Comparison of ENCODE assay signal across 12 mouse cellular contexts in genomic region chr12:107808158-107808715, GRCm38 (mm10).
DNase-seq lines count a peak whose midpoint lies in the region; ATAC-seq and TF ChIP-seq lines count a peak whose summit lies in the region.
"Had no signal": no experiment of that assay in that cellular context is flagged by ENCODE, and none has a peak within 500 bp of the region (broad histone marks: within the 10 kb centered on the region; RNA-seq: fewer than 3 reads in every experiment).

No protein-coding gene starts in this region.

- no peak for TF ChIP-seq CTCF in brain, embryonic 14.5 days (IDR thresholded peaks at IDR 0.05; ENCODE audit: borderline replicate concordance, extremely low read depth, insufficient read depth, insufficient read length)

- no peaks in the 10 kb centered on the region for H3K9me3 ChIP-seq in heart, embryonic 10.5 days
- no peaks in the 10 kb centered on the region for H3K9me3 ChIP-seq in forebrain, embryonic 11.5 days (ENCODE audit: control insufficient read depth, low read length)
- H3K9me3 ChIP-seq in limb, embryonic 12.5 days = no peaks in the 10 kb centered on the region
- no peaks in the 10 kb centered on the region for H3K9me3 ChIP-seq in liver, embryonic 11.5 days (ENCODE audit: control insufficient read depth, low read length)
- H3K9me3 ChIP-seq: hindbrain, embryonic 13.5 days had no signal

- H3K4me3 ChIP-seq in heart, embryonic 10.5 days = no peak overlapping the region
- no peak overlapping the region for H3K4me3 ChIP-seq in forebrain, embryonic 11.5 days (ENCODE audit: low read depth, low read length)
- no peak overlapping the region for H3K4me3 ChIP-seq in limb, embryonic 12.5 days (replicated peaks)
- H3K4me3 ChIP-seq in liver, embryonic 11.5 days (ENCODE audit: low read depth, low read length) = no peak overlapping the region
- H3K4me3 ChIP-seq: hindbrain, embryonic 13.5 days had no signal

- WGBS in heart, embryonic 10.5 days = 37% methylated on average over 9 of the region's 9 CpGs
- 36% methylated on average over 9 of the region's 9 CpGs for WGBS in forebrain, embryonic 11.5 days
- 20% methylated on average over 9 of the region's 9 CpGs for WGBS in limb, embryonic 12.5 days
- WGBS in liver, embryonic 11.5 days = 34% methylated on average over 9 of the region's 9 CpGs

- H3K27ac ChIP-seq in heart, embryonic 10.5 days = peak overlapping the region; percentile 69; the same call in 1 of the 2 replicates
- H3K27ac ChIP-seq in forebrain, embryonic 11.5 days (ENCODE audit: low read depth, low read length) = no peak overlapping the region
- peak overlapping the region; percentile 59; the same call in 1 of the 2 replicates for H3K27ac ChIP-seq in limb, embryonic 12.5 days
- H3K27ac ChIP-seq in liver, embryonic 11.5 days (ENCODE audit: low read depth, low read length) = no peak overlapping the region
- H3K27ac ChIP-seq: hindbrain, embryonic 13.5 days; stomach, postnatal 0 days had no signal

- H3K4me2 ChIP-seq in forebrain, embryonic 11.5 days (ENCODE audit: low read depth, low read length, severe bottlenecking) = no peak overlapping the region
- H3K4me2 ChIP-seq in limb, embryonic 12.5 days = peak overlapping the region; percentile 34
- H3K4me2 ChIP-seq in liver, embryonic 11.5 days = no peak overlapping the region
- H3K4me2 ChIP-seq: hindbrain, embryonic 13.5 days had no signal

- intact Hi-C loops in heart, postnatal 14 days (cut with DNase I) = no loop called here

- H3K4me1 ChIP-seq in heart, embryonic 10.5 days = peaks cover 12% of the 10 kb centered on the region
- H3K4me1 ChIP-seq in forebrain, embryonic 11.5 days (replicated peaks; ENCODE audit: control insufficient read depth, insufficient read depth, low read length) = peaks cover 5% of the 10 kb centered on the region; the same call in 1 of the 2 replicates
- peaks cover 32% of the 10 kb centered on the region for H3K4me1 ChIP-seq in limb, embryonic 12.5 days (replicated peaks)
- H3K4me1 ChIP-seq in liver, embryonic 11.5 days (replicated peaks; ENCODE audit: control insufficient read depth, insufficient read depth, low read length) = no peaks in the 10 kb centered on the region

- H3K27me3 ChIP-seq in heart, embryonic 10.5 days (ENCODE audit: insufficient read depth, poor library complexity, severe bottlenecking) = peaks cover 31% of the 10 kb centered on the region
- H3K27me3 ChIP-seq in forebrain, embryonic 11.5 days (ENCODE audit: control insufficient read depth, insufficient read depth, low read length) = no peaks in the 10 kb centered on the region
- 0 out of 2 replicates have a peak, but pooled peaks cover 9% of the 10 kb centered on the region for H3K27me3 ChIP-seq in limb, embryonic 12.5 days
- H3K27me3 ChIP-seq in liver, embryonic 11.5 days (replicated peaks; ENCODE audit: control insufficient read depth, insufficient read depth, low read length) = peaks cover 8% of the 10 kb centered on the region; the same call in 1 of the 2 replicates

- H3K9ac ChIP-seq in forebrain, embryonic 11.5 days (ENCODE audit: low read length) = no peak overlapping the region
- H3K9ac ChIP-seq in limb, embryonic 12.5 days (replicated peaks) = no peak overlapping the region
- H3K9ac ChIP-seq in liver, embryonic 11.5 days (ENCODE audit: low read depth, low read length) = no peak overlapping the region

- ATAC-seq in forebrain, embryonic 11.5 days (replicated peaks; ENCODE audit: low FRiP score) = peak; percentile 39; the same call in 1 of the 2 replicates
- ATAC-seq in limb, embryonic 12.5 days (ENCODE audit: insufficient number of reproducible peaks, insufficient read depth, low FRiP score, low TSS enrichment, low read depth) = no peak
- no peak for ATAC-seq in liver, embryonic 11.5 days (replicated peaks; ENCODE audit: low FRiP score)
- ATAC-seq: midbrain, embryonic 16.5 days had no signal

- TF ChIP-seq POLR2A in brain, embryonic 14.5 days (IDR thresholded peaks at IDR 0.05; ENCODE audit: borderline replicate concordance, extremely low read depth, insufficient read depth, insufficient read length, poor library complexity, severe bottlenecking) = no peak

- H3K36me3 ChIP-seq in heart, embryonic 10.5 days = no peaks in the 10 kb centered on the region
- H3K36me3 ChIP-seq in forebrain, embryonic 11.5 days (ENCODE audit: control insufficient read depth, insufficient read depth, low read length) = no peaks in the 10 kb centered on the region
- no peaks in the 10 kb centered on the region for H3K36me3 ChIP-seq in limb, embryonic 12.5 days
- H3K36me3 ChIP-seq in liver, embryonic 11.5 days (ENCODE audit: control insufficient read depth, insufficient read depth, low read length) = no peaks in the 10 kb centered on the region
- H3K36me3 ChIP-seq: hindbrain, embryonic 13.5 days had no signal

- no peak for DNase-seq in heart, embryonic 10.5 days (ENCODE audit: low spot score)
- no peak for DNase-seq in heart, postnatal 14 days
- peak; percentile 66 for DNase-seq in brain, embryonic 14.5 days (ENCODE audit: low read depth)
- DNase-seq in forebrain, embryonic 11.5 days (ENCODE audit: low spot score) = no peak
- no peak for DNase-seq in right cerebral cortex, postnatal 10 days (ENCODE audit: low spot score in 2 of 2)
- DNase-seq in frontal cortex, postnatal 14 days (ENCODE audit: low spot score in 2 of 2) = no peak
- no peak for DNase-seq in liver, embryonic 11.5 days (ENCODE audit: low spot score)
- DNase-seq: kidney, adult 18-20 months had no signal

Comparison
In these comparisons a context has a peak if more than half of its experiments do, and no peak if none do; other contexts are left out.
1. H3K27ac ChIP-seq: peak in heart, embryonic 10.5 days (single experiment) and limb, embryonic 12.5 days (single experiment); none in forebrain, embryonic 11.5 days (single experiment) and liver, embryonic 11.5 days (single experiment).